Mouse (Mus musculus): Measurements from ENCODE around the gene Gm20388. TPM values are rescaled to one million over a fixed set of nuclear protein-coding genes. Genes with fewer than 3 reads are reported as not detected.

Gene Gm20388
- polyA plus RNA-seq, 1 experiment from 2014 or later = 2.5 TPM

- DNase-seq (ENCODE audit: low spot score) = no peak
- 0 out of 2 replicates have a peak overlapping the region, but pooled peaks have one; percentile 23 for H3K27ac ChIP-seq
- WGBS = 68% methylated on average over 17 of the region's 17 CpGs
These were observed 3737.9 kb downstream of the Gm20388 start for GRCm38 (mm10) chr8:123648245-123649170.

GRCm38 (mm10) chr8:123649483-123649882 lies 3738.8 kb downstream of the Gm20388 start:
- Histone ChIP-seq H3K27me3 (ENCODE audit: low read depth, poor library complexity, severe bottlenecking) (no peaks in the 10 kb centered on the region), H3K9me3 (replicated peaks) (no peaks in the 10 kb centered on the region), H3K4me1 (peaks cover 26% of the 10 kb centered on the region), H3K36me3 (no peaks in the 10 kb centered on the region), H3K27ac (no peak overlapping the region), H3K4me3 (no peak overlapping the region)
- DNase-seq (ENCODE audit: low spot score) = no peak
- WGBS = 93% methylated on average over 12 of the region's 12 CpGs

More at GRCm38 (mm10) chr8:123648245-123649170, 3737.9 kb downstream of the Gm20388 start:
- peaks cover 5% of the 10 kb centered on the region; the same call in 1 of the 2 replicates for H3K27me3 ChIP-seq (ENCODE audit: low read depth, poor library complexity, severe bottlenecking)
- peaks cover 27% of the 10 kb centered on the region for H3K4me1 ChIP-seq
- H3K4me3 ChIP-seq = no peak overlapping the region
- H3K9me3 ChIP-seq (replicated peaks) = no peaks in the 10 kb centered on the region
- no peaks in the 10 kb centered on the region for H3K36me3 ChIP-seq

- 92% methylated on average over 5 of the region's 5 CpGs for WGBS
- Histone ChIP-seq H3K27ac (no peak overlapping the region), H3K4me1 (peaks cover 42% of the 10 kb centered on the region), H3K36me3 (peaks cover 7% of the 10 kb centered on the region), H3K27me3 (ENCODE audit: low read depth, poor library complexity, severe bottlenecking) (no peaks in the 10 kb centered on the region), H3K9me3 (replicated peaks) (no peaks in the 10 kb centered on the region), H3K4me3 (no peak overlapping the region)
- DNase-seq (ENCODE audit: low spot score) = no peak
These were observed 3740.9 kb downstream of the Gm20388 start for GRCm38 (mm10) chr8:123651390-123652098.

GRCm38 (mm10) chr8:123652641-123653040 lies 3742.0 kb downstream of the Gm20388 start:
- peaks cover 42% of the 10 kb centered on the region for H3K4me1 ChIP-seq
- WGBS = 68% methylated on average over 4 of the region's 4 CpGs
- no peak overlapping the region for H3K27ac ChIP-seq
- no peak overlapping the region for H3K4me3 ChIP-seq
- H3K27me3 ChIP-seq (ENCODE audit: low read depth, poor library complexity, severe bottlenecking) = no peaks in the 10 kb centered on the region
- H3K9me3 ChIP-seq (replicated peaks) = no peaks in the 10 kb centered on the region
- peaks cover 18% of the 10 kb centered on the region for H3K36me3 ChIP-seq
- DNase-seq (ENCODE audit: low spot score) = no peak

- under 1% methylated on average over 58 of the region's 58 CpGs for WGBS
These were observed 3742.8 kb downstream of the Gm20388 start, which contains the start of gene Rhou for GRCm38 (mm10) chr8:123653308-123653993. Gene Rhou, plus strand, starts transcription at chr8:123653929.

GRCm38 (mm10) chr8:123653994-123654569 lies 3743.4 kb downstream of the Gm20388 start:
- WGBS = 5% methylated on average over 76 of the region's 77 CpGs
- H3K4me3 ChIP-seq = peak overlapping the region; percentile 83
- DNase-seq (ENCODE audit: low spot score) = peak; percentile 82
- peaks cover 29% of the 10 kb centered on the region for H3K4me1 ChIP-seq
- peak overlapping the region; percentile 96 for H3K27ac ChIP-seq
- H3K36me3 ChIP-seq = peaks cover 32% of the 10 kb centered on the region
- H3K9me3 ChIP-seq (replicated peaks) = no peaks in the 10 kb centered on the region
- H3K27me3 ChIP-seq (ENCODE audit: low read depth, poor library complexity, severe bottlenecking) = no peaks in the 10 kb centered on the region

More at GRCm38 (mm10) chr8:123653308-123653993, 3742.8 kb downstream of the Gm20388 start, which contains the start of gene Rhou:
- H3K4me3 ChIP-seq = peak within 1 kb of the TSS; percentile 83
- H3K27ac ChIP-seq = peak within 1 kb of the TSS; percentile 96
- H3K4me1 ChIP-seq = peaks cover 35% of the 10 kb centered on the region
- peak; percentile 94 for DNase-seq (ENCODE audit: low spot score)
- H3K27me3 ChIP-seq (ENCODE audit: low read depth, poor library complexity, severe bottlenecking) = no peaks in the 10 kb centered on the region
- H3K36me3 ChIP-seq = peaks cover 26% of the 10 kb centered on the region
- H3K9me3 ChIP-seq (replicated peaks) = no peaks in the 10 kb centered on the region

GRCm38 (mm10) chr8:123654763-123655162 lies 3744.1 kb downstream of the Gm20388 start:
- H3K4me1 ChIP-seq = peaks cover 28% of the 10 kb centered on the region
- WGBS = 4% methylated on average over 5 of the region's 5 CpGs

GRCm38 (mm10) chr8:123655351-123655779 lies 3744.7 kb downstream of the Gm20388 start:
- Histone ChIP-seq H3K4me3 (peak overlapping the region; percentile 83), H3K27ac (peak overlapping the region; percentile 96), H3K4me1 (peaks cover 28% of the 10 kb centered on the region), H3K27me3 (ENCODE audit: low read depth, poor library complexity, severe bottlenecking) (no peaks in the 10 kb centered on the region), H3K36me3 (peaks cover 45% of the 10 kb centered on the region), H3K9me3 (replicated peaks) (no peaks in the 10 kb centered on the region)
- DNase-seq (ENCODE audit: low spot score) = peak; percentile 41
- under 1% methylated on average over 8 of the region's 8 CpGs for WGBS

More at GRCm38 (mm10) chr8:123654763-123655162, 3744.1 kb downstream of the Gm20388 start:
- no peaks in the 10 kb centered on the region for H3K9me3 ChIP-seq (replicated peaks)
- peak overlapping the region; percentile 96 for H3K27ac ChIP-seq
- DNase-seq (ENCODE audit: low spot score) = no peak
- H3K4me3 ChIP-seq = peak overlapping the region; percentile 83
- no peaks in the 10 kb centered on the region for H3K27me3 ChIP-seq (ENCODE audit: low read depth, poor library complexity, severe bottlenecking)
- peaks cover 39% of the 10 kb centered on the region for H3K36me3 ChIP-seq

- H3K4me3 ChIP-seq = no peak overlapping the region
- H3K4me1 ChIP-seq = peaks cover 28% of the 10 kb centered on the region
- 95% methylated on average over 8 of the region's 8 CpGs for WGBS
- H3K36me3 ChIP-seq = peaks cover 69% of the 10 kb centered on the region
- no peaks in the 10 kb centered on the region for H3K9me3 ChIP-seq (replicated peaks)
- H3K27me3 ChIP-seq (ENCODE audit: low read depth, poor library complexity, severe bottlenecking) = no peaks in the 10 kb centered on the region
- no peak for DNase-seq (ENCODE audit: low spot score)
- H3K27ac ChIP-seq = no peak overlapping the region
These were observed 3747.2 kb downstream of the Gm20388 start for GRCm38 (mm10) chr8:123657826-123658225.

- no peak overlapping the region for H3K4me3 ChIP-seq
- peaks cover 86% of the 10 kb centered on the region for H3K36me3 ChIP-seq
- H3K27me3 ChIP-seq (ENCODE audit: low read depth, poor library complexity, severe bottlenecking) = no peaks in the 10 kb centered on the region
- 91% methylated on average over 10 of the region's 10 CpGs for WGBS
- H3K27ac ChIP-seq = no peak overlapping the region
- no peak for DNase-seq (ENCODE audit: low spot score)
- no peaks in the 10 kb centered on the region for H3K9me3 ChIP-seq (replicated peaks)
- peaks cover 18% of the 10 kb centered on the region for H3K4me1 ChIP-seq
These were observed 3748.9 kb downstream of the Gm20388 start for GRCm38 (mm10) chr8:123659469-123660057.

- WGBS = 92% methylated on average over 11 of the region's 11 CpGs
- Histone ChIP-seq H3K27ac (no peak overlapping the region), H3K27me3 (ENCODE audit: low read depth, poor library complexity, severe bottlenecking) (no peaks in the 10 kb centered on the region), H3K36me3 (peaks cover 88% of the 10 kb centered on the region), H3K4me1 (no peaks in the 10 kb centered on the region), H3K9me3 (replicated peaks) (no peaks in the 10 kb centered on the region), H3K4me3 (no peak overlapping the region)
- DNase-seq (ENCODE audit: low spot score) = no peak
These were observed 3750.9 kb downstream of the Gm20388 start for GRCm38 (mm10) chr8:123661515-123661914.

GRCm38 (mm10) chr8:123665580-123665979 lies 3754.9 kb downstream of the Gm20388 start:
- DNase-seq (ENCODE audit: low spot score) = no peak
- Histone ChIP-seq H3K9me3 (replicated peaks) (no peaks in the 10 kb centered on the region), H3K4me3 (no peak overlapping the region), H3K27me3 (ENCODE audit: low read depth, poor library complexity, severe bottlenecking) (no peaks in the 10 kb centered on the region), H3K4me1 (peaks cover 15% of the 10 kb centered on the region; the same call in 1 of the 2 replicates), H3K36me3 (peaks cover 48% of the 10 kb centered on the region), H3K27ac (no peak overlapping the region)
- 88% methylated on average over 6 of the region's 6 CpGs for whole genome bisulfite sequencing
